Mouse (Mus musculus) CD4-positive, CD25-positive, alpha-beta regulatory T cell, adult 4 months (primary cell): ENCODE measurements around the gene Layn. TPM values are rescaled to one million over a fixed set of nuclear protein-coding genes. Genes with fewer than 3 reads are reported as not detected.

Source experiments
- ATAC-seq: one replicate; pipeline ENCODE4 v1.8.0; 2017
- polyA plus RNA-seq, 2 experiments: library from polyadenylated mRNA; unstranded; fragments of 100-300 nt; shearing (Covaris generic); gene quantifications; one replicate each; pipeline ENCODE4 v1.2.1; 2017

Layn gene
- polyA plus RNA-seq, result not detected

DNA sequence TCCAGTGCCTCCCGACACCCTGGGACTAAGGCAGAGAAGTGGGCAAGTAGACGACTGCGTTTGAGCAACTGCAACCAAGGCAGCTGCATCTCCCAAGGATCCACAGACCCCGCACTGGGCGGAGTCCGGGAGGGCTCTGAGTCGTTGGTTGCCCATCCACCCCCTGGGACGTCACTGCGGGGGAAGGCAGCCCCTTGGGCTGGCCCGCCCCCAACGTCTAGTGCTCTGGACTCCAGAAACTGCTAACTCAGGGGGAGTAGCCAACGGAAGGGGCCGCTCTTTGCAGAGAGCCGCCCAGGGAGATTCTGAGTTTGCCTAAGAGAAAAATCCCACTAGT lies at the start of gene Layn:
Gene Layn, minus strand, starts transcription at position 116 of the 337 bp plus-strand sequence.
- no peak for ATAC-seq

DNA sequence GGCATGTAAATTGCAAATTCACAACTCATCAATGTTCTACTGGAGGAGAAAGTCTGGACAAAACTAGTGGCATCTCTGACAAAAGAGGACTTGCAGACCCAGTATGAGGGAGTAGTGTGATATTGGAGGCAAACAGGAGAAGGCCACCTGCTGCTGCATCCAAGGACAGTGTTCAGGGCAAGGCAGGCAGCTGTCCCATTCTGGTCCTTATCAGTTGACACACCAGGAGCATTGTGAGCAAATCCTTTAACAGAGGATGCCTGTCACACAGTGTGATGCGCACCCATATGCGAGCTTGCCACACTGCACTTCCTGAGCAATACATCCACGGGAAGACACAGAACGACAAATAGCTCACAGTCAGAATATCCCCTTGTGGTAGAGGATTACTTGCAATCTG lies 37.9 kb upstream of the Layn start:
- no peak for ATAC-seq

DNA sequence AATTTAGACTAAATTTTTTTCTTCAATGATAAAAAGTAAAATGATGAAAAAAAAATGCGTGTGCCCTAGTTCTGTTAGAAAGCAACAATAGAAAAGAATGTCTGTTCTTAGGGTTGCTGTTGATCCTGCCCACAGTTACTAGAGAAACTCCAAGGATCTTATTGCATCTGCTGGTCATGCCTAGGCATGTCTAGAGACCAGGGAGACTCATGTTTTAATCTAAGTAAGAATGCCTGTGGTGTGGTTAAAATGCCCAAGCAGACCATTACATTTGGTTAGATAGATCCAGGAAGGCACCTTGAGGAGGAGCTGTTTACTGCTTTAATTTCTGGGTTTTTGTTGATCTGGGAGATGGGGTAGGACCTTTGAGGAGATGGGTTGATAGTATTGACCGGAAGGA lies 28.9 kb upstream of the Layn start:
- ATAC-seq, result no peak

DNA sequence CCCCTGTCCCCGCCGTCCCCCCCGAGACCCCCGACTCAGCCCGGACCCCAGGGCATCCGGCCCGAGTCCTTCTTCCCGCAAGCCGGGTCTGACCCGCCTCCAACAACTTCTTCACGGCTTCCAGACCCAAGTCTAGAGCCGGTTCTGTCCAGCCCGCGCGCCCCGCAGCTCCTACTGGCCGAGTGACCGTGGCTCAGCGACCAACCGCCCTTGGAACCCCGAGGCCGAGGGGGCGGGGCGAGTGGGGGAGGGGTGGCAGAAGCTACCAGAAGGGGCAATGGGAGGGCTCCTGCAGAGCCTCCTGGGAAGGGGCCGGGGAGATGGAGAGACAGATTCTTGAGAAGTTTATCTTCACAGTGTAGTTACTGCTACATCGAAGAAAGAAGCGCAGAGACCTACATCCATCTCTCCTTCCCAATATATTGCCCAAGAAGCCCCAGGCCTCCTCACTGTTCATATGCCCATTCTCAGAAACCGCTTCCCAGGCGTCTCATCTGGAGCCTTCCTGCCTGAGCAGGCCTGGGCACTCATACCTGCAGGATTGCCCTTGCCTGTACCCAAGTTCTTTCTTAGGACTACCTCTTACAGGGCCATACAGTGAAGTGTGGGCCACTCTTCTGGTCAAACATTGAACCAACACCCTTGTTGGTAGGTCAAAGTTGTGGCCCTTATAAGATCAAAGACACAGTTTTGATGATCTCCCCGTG lies 27.1 kb upstream of the Layn start:
- no peak for ATAC-seq

DNA sequence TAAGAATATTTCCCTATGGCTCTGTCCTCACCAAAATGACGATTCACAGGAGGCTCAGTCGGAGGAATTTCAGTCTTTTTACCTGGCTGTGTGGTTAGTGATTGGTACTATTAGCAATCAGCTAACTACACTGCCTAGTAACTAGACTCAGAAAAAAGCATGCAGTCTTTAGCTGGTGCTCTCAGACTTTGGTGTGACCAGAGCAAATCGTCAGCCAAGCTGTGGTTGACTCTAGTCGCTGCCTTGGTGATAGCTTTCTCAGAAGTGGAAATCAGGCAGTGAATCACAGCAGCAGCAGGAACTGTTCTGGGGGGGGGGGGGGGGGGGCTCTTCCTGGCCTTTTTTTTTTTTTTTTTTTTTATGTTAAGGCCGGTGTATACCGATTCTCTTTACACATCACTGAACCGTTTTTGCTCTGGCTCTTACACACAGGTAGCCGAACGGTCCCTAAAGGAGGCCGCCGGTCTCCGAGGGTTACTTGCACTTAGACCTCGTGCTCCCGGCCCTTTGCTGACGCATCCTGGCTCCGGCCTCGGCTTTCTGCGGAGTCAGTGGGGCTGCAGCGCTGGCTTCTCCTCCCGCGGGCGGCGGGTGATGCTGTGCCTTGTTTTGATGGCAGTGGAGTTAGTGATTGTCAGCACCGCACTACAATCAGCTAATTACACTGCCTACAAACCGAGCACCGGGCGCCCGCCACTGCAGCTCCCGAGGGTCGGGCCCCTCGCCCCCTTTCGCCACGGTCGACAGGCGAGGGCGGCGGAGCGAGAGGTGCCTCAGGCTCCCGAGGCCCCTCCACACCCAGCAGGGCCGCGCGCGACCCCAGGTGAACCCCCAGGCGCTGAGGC lies 26.3 kb upstream of the Layn start:
- no peak for ATAC-seq

DNA sequence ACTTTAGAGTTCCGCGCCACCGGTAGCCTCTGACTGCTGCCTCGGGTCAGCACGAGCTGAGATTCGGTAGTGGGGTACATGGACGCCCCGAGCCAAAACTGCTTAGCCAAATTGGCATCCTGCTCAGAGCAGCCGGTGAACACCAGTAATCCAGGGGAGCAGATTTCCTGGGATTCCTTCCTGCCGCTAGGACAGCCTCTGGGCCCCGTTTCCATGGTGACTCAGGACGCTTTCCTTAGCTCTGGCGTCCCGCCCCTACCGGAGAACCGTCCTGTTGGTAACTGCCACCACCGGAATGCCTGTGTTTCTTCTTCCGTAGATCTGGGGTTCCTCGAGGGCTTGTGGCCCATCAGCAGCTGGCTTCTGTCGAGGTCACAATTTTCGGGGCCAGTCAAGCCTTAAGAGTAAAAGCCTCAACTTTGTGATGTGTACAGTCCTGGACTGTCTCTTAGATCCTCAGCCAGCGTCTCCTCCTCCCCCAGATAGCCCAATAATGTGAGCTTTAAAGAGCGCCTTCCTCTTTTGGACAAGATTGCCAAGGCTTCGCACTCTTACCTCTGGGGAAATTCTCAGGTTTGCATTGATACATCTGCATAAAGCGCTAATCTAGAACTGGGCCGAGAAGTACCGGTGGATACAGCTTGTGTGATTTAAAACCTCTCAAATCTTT lies 25.0 kb upstream of the Layn start, which contains the start of gene 4833427G06Rik:
Gene 4833427G06Rik, minus strand, starts transcription at position 323 of the 670 bp plus-strand sequence.
- ATAC-seq, result no peak

DNA sequence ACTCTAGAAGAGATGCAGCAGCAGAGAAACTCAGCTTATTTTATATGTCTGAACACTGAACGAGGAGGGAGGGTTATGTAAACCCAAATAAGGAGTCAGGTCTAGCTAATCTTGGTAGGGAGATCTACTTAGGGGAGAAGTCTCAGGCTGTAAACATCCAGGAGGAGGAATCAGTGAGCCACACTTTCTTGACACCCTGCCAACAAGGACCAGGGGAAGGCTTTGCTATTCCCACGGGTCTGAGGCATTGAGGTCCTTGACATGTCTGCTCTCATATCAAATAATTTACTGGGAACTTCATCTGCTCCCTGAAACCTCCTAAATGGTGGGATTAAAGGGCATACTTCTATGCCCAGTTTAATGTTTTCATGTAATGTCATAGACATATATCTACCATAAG lies 19.4 kb upstream of the Layn start:
- no peak for ATAC-seq

DNA sequence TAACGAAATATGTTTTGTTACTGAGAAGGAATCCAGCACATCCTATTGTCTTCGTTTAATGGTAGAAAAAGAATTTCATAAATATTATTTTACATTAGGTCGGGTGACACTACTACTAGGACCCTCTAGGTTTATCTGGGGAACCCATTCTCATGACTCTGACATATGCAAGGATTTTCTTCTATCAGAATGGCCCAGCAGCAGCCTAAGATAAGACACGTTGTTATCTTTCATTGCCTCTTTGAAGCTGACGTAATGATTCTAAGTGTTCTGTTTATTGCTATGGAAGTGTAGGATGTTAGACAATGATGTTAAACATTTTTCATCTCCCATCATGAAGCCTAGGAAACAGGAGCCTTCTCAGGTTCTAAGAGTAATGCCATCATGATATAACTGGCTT lies 16.8 kb upstream of the Layn start:
- no peak for ATAC-seq

DNA sequence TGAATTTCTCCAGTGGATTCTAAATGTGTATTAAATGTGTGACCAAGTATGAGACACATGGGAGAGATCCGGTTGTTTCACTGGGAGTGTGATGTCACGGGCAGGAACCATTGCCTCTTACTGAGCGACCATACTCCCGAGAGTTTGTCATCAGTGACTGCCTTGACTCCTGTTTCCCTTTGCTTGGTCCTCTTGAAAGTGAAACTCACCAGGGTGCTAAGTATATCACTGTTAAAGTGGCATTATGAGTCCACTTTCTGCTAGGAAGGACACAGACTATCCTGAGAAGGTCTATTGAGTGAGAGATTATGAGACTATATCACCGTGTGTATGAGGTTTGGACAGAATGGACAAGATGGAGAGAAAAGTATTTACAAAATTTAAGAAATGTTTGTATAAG lies 4.7 kb upstream of the Layn start:
- no peak for ATAC-seq

DNA sequence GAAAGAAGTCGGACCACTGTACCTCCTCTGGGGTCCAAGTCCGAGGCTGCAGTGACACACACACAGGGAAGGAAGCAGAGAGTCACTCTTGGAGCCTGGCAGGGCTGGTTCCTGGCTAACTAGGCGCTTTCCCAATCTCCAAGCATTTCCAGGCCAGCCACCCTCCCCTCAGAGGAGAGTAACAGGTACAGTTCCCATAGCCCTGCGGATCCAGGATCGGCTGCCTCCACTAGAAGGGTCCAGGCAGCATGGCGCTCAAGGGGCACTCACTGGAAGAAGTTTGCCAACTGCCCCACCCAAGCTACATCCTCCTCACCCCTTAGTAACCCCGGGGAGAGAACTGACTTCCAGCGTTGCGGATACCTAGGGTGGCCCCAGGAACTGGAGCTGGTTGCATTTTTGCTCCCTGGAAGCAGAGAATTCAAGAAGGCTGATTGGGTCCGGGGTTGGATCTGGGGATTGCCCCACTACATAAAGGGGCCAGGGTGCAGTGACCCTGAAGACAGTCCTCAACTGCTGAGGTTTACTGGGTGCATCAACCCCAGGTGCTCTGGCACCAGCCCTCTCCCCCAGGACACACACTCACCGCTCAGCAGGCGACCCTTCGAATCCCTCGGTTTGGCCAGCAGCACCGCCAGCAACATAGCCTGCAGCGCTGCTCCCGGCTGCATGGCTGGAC lies 455 bp downstream of the Layn start:
- no peak for ATAC-seq

DNA sequence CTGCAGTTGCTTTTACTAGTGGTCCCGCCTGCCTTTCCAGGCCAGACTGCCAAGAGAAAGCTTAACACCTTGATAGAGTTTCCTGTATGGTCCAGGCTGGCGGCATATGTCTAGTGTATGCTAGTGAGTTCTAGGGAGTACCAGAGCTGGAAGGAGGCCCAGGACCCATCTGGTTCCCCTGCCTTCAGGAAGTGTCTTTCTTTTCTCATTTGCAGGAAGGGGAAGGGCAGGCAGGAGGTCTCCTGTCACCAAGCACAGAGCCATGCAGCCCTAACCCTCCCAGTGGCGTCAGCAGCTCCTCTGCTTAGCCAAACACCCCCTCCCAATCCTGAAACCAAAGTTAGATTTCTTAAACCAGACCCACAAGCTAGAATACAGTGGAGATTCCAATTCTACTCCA lies 1.1 kb downstream of the Layn start:
- no peak for ATAC-seq

DNA sequence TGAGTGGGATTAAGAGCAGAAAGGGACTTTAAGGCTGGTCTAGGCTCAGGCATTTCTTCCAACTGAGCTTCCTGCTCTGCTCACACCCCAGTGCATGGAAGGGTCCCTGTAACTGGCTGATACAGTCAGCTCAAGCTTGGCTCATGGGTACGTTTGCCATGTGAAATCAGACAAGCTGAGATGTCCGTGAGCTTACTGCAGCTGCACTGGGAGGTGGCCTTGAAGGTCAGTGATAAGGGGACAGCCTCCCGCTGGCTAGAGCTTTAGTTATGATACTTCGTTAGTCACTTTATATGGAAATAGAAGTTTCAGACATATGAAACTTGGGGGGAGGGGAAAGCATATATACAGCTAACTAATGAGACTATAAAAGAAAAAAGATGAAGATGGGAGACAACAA lies 6.1 kb downstream of the Layn start:
- ATAC-seq, result no peak

DNA sequence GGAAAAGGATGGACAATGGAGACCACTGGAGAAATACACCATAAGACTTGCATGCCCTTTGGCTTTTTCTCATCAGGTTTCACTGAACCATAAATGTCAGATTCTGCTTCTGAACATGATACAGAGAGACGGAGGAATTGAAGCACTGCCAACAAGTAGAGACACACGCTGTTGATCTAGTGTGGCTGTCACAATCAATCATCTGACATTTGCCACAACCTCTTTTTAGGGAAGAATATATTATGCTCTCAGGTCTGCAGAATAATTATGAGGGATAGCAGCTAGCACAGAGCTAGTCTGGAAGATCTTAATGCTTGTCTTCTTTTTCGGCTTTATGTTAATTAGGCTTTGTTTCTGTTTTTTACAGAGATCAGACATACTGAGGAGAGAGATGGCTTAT lies 8.7 kb downstream of the Layn start:
- ATAC-seq, result no peak

DNA sequence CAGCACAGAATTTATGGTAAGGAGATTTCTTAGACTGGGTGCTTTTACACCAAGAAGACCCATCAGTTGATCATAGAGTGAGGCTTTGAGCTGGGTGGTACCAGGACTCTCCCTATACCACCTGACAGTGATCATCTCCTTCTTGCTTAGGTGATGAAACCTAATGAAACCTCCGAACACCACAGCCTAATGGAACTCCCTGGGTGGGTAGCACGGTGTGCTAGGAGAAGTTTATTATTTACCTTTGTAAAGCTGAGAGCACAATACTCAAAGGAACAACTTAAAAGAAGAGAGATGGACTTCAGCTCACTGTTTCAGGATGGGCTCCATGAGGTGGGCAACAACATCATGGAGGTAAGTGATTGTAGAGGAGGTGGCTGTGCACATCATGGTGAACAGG lies 16.3 kb downstream of the Layn start, which contains the start of gene Btg4:
Gene Btg4, plus strand, starts transcription at position 301 of the 400 bp plus-strand sequence.
- no peak for ATAC-seq

DNA sequence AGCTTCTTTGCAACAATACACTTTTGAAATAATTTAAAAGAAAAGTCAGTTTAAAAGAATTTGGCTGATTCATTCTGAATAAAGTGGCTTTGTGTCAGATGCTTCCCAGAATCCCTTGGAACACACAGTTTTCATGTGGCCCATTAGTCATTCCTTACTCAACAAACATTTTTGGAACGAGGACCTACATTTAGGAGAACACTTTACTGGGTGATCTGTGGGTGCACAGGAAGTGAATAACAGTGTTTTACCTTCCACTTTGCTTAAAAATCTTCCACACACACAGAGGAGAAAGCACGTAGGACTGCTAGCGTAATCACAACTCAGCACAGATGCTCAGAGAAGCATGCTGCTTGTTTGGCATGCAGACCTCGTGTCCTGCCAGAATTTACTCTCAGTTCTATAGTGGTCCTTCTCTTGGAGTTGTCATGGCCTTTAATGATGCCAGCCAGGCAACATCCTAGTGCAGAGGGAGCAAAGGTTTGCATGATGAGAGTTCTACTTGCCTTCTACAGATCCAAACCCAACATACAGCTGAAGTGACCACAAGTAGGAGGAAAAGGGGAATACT lies 17.9 kb downstream of the Layn start:
- ATAC-seq, result no peak

DNA sequence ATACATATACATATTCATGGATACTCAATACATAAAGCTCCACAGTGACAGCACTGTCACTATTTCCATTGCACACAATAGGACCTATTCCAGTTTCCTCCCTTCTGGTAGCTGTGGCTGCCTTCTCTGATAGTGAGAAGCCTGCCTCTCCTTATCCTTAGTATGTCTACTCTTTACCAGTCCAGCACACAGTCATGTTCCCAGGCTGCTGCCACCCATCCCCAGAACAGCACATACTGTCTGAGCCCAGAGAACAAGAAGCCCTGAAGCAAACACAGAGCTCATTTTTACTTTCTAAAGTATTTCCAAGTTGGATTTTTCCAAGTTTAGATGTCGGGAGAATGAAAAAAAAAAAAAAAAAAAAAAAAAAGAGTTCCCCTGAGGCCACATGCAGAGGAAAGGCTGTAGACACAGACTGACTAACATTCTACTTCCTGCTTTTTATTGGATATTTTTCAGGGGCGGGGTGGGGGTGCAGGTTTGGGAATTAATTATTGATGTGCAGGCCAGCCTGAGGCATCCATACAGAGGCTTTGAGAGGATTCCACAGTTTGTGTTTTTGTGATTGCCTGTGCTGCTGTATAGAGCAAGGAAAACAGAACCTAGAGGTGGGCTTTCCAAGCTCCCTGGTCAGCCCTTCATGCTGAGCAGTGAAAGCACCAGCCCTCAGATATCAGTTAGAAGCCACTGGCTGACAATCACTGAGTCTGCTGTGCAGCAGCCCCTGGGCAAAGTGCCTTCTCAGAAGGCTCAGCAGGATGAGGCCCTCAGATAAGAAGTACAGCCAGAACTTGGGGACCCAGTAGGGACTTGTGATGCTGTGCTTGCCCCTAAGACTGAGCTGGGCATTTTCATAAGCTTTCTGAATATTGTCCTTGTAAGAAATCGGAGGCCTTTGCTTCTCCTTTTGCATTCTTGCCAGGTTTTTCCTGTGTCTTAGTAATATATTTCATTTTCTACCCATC lies 20.3 kb downstream of the Layn start:
- no peak for ATAC-seq

DNA sequence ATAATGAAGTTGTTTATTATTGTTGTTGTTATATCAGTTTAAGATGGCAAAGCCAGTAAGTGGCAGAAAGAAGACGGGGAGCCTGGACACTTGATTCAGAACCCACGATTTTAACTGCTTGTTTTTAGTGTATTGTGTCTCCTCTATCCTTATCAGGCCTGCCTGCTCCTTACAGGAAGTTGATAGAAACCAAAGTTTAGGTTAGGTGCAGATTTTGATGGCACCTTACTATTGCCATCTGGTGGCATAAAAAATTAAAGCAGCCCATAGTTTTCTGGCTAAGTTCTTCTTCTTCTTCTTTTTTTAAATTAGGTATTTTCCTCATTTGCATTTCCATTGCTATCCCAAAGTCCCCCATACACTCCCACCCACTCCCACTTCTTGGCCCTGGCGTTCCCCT lies 24.7 kb downstream of the Layn start:
- peak; percentile 80 for ATAC-seq

DNA sequence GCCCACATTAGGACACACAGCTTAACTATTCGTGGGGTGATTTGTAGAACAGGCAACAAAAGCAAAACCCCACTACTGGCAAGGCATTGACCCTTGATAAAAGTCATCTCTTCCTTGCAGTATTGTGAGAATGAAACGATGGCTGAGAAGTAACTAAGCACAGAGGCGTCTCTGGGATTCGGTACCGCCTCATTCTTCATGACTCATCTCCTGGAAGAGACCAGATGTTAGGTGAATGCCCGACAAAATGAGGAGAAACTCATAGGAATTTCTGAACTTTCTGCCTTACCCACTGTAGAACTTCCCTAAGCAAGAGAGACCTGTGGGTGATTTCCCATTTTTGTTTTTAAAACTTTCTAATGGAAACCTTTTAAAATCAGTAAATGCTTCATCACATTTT lies 34.8 kb downstream of the Layn start:
- ATAC-seq, result no peak

DNA sequence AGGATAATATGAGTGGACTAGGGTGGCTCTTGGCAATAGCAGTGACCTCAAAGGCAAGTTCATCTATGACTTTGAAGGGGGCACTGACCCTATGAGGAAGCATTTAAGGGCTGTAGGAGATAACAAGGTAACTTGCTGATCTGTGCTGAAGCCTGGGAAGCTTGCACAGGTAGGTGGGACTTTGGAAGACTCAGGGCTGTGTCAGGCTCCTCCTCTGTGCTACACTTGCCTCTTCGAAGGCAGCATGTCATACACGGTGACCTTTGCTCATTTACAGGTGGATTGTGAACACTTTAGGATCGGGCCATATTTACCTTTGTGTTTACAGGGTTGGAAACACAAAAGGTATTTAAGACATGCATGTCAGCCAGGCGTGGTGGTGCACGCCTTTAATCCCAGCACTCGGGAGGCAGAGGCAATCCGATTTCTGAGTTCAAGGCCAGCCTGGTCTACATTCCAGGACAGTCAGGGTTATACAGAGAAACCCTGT lies 35.4 kb downstream of the Layn start:
- ATAC-seq, result no peak

DNA sequence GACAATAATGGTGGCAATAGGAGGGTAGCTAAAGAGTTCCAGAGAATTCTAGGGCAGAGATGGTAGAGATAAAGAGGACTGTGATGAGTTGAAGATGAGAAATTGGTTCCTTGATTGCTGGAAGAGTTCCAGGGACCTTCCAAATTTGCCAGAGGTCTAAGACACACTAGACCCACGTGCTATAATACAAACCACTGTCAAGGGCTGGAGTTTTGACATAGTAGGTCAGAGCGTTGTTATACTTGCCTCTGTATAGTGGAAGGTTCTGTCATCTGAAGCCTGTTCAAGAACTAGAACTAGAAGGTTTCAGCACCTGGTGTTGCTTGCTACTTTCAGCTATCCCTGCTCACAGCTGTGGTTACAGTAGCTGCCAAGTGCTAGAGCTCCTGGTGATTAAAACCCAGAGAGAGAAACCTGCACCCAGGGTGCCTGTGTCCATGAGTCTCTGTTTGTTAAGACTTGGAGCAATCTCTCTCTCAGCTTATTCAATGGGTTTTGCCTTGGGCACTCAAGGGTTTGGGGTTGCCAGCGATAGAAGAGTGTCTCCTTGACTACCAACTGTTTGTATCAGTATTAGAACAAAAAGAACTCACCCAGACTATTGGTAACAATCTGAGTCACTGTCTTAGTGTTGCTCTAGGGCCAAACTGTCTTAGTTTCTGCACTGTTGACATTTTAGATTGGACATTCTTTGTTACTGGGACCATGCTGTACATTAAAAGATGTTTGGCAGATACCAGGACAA lies 43.9 kb downstream of the Layn start:
- peak; percentile 76 for ATAC-seq
